Mouse (Mus musculus) hindbrain, embryonic 15.5 days (tissue): Measurements from ENCODE around the gene Spcs2. TPM values are rescaled to one million over a fixed set of nuclear protein-coding genes. Genes with fewer than 3 reads are reported as not detected.

Experiments used
- ATAC-seq: fragments of 200-750 bp; cut with Nextera tagmentation; 2 replicates; pipeline ENCODE4 v1.8.0; 2017; ENCODE audit warnings: low read depth, moderate number of reproducible peaks, moderate TSS enrichment; ENCODE audit not compliant: low FRiP score
- H3K27ac ChIP-seq: fragments of 300-500 bp; sonication (generic); replicated peaks from 2 replicates; pipeline ENCODE4 v1.5.1; 2015; ENCODE audit warnings: mild to moderate bottlenecking, inconsistent platforms
- H3K27me3 ChIP-seq: fragments of 300-500 bp; sonication (generic); 2 replicates; pipeline ENCODE4 v1.6.1; 2015; ENCODE audit warnings: control low read depth, inconsistent platforms
- H3K36me3 ChIP-seq: fragments of 300-500 bp; sonication (generic); 2 replicates; pipeline ENCODE4 v1.6.1; 2015; ENCODE audit warnings: control low read depth, inconsistent platforms
- H3K4me1 ChIP-seq: fragments of 300-500 bp; sonication (generic); replicated peaks from 2 replicates; pipeline ENCODE4 v1.6.1; 2015; ENCODE audit warnings: control low read depth, inconsistent platforms
- H3K4me2 ChIP-seq: fragments of 300-500 bp; sonication (generic); 2 replicates; pipeline ENCODE4 v1.6.1; 2015; ENCODE audit warnings: moderate library complexity, mild to moderate bottlenecking, inconsistent platforms
- H3K4me3 ChIP-seq: fragments of 300-500 bp; sonication (generic); 2 replicates; pipeline ENCODE4 v1.5.1; 2015; ENCODE audit warnings: mild to moderate bottlenecking, inconsistent platforms
- H3K9ac ChIP-seq: fragments of 300-500 bp; sonication (generic); 2 replicates; pipeline ENCODE4 v1.6.1; 2015; ENCODE audit warnings: inconsistent platforms
- H3K9me3 ChIP-seq: fragments of 300-500 bp; sonication (generic); 2 replicates; pipeline ENCODE4 v1.6.1; 2016; ENCODE audit warnings: control low read depth, inconsistent platforms
- WGBS: fragments of 180-500 bp; shearing (Covaris S2); methylation state at CpG from one replicate; pipeline ENCODE4 v1.1.7; 2015; 5-methylcytosine and 5-hydroxymethylcytosine counted together
- polyA plus RNA-seq: library from polyadenylated mRNA; unstranded; fragments of >200 nt; fragmentation: Nextera tagmentation; extraction: Ambion mirVana; gene quantifications from 2 replicates; pipeline ENCODE4 v1.2.1, GENCODE M21; 2015

The Spcs2 gene
- 276 and 279 TPM in 2 replicates for polyA plus RNA-seq

DNA sequence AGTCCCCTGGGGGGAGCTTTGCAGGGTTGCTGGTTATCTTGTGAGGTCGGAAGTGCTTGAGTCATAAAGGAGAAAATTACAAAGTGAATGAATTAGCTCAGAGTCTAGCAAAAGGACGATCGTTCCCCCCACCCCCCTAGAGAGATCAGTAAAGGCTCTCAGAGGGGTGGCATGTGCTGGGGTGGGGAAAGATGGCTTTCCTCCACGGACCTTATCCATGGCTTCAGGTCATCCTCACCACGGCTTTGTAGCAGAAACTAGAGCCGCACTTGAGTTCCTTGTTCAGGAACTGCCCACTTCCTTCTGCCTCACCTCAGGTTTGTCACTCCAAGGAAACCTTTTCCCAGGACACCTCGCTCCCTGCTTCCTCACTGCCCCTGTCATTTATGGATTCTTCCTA is at the start of gene Spcs2:
Gene Spcs2 (minus strand): TSS at position 101 of the 400 bp plus-strand sequence.
- H3K36me3 ChIP-seq, result no peaks in the 10 kb centered on the region
- no peak within 1 kb of the TSS for H3K4me3 ChIP-seq
- no peaks in the 10 kb centered on the region for H3K9me3 ChIP-seq
- no peak within 1 kb of the TSS for H3K27ac ChIP-seq
- no peaks in the 10 kb centered on the region for H3K27me3 ChIP-seq
- ATAC-seq, result no peak
- no peak within 1 kb of the TSS for H3K4me2 ChIP-seq
- 0 out of 2 replicates have a peak, but pooled peaks cover 2% of the 10 kb centered on the region for H3K4me1 ChIP-seq
- 52% methylated on average over 7 of the region's 7 CpGs for WGBS
- H3K9ac ChIP-seq, result no peak within 1 kb of the TSS

DNA sequence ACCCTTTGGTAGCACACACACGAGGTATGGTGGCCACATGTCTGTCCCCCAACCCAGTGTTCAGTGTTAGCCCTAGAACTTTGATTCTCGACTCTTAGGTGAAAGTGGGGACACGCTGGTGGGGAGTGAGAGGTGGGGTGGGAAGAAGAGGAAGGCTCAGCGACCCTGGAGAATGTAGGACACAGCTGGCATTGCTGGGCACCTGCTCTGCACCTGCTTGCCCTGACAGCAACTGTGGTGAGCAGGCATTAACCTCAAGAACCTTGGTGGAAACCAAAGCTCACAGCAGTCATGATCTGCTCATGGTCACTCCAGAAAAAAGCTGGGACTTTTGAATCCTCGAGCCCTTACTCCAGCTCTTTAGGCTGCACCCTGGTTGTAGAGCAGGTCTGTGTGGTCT is 47.8 kb upstream of the Spcs2 start:
- Histone ChIP-seq H3K4me3 (no peak overlapping the region), H3K36me3 (no peaks in the 10 kb centered on the region), H3K4me1 (no peaks in the 10 kb centered on the region), H3K9me3 (no peaks in the 10 kb centered on the region), H3K4me2 (no peak overlapping the region), H3K9ac (no peak overlapping the region), H3K27ac (no peak overlapping the region), H3K27me3 (0 out of 2 replicates have a peak, but pooled peaks cover under 1% of the 10 kb centered on the region)
- WGBS, result 82% methylated on average over 5 of the region's 5 CpGs
- ATAC-seq, result no peak

DNA sequence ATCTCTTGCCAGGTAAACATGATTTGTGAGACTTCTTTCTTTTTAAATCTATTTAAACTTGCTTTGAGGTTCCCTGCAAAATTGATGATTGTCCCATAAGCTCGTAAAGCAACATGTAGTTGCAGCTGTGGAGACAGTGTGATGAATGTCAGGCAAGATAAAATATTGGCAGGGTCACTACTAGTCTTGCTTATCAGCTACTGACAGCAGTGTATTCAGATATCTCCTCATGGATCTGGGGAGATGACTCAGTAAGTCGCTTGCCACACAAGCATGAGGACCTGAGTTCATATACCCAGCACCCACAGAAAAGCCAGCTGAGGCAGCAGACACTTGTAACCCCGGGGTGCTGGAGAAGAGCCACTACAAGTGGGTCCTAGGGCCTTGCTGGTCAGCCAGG is 44.2 kb upstream of the Spcs2 start:
- H3K27ac ChIP-seq, result no peak overlapping the region
- H3K4me2 ChIP-seq, result no peak overlapping the region
- H3K9ac ChIP-seq, result no peak overlapping the region
- no peaks in the 10 kb centered on the region for H3K9me3 ChIP-seq
- WGBS, result 85% methylated on average over 3 of the region's 3 CpGs
- H3K4me3 ChIP-seq, result no peak overlapping the region
- H3K27me3 ChIP-seq, result no peaks in the 10 kb centered on the region
- H3K36me3 ChIP-seq, result no peaks in the 10 kb centered on the region
- no peaks in the 10 kb centered on the region for H3K4me1 ChIP-seq
- no peak for ATAC-seq

DNA sequence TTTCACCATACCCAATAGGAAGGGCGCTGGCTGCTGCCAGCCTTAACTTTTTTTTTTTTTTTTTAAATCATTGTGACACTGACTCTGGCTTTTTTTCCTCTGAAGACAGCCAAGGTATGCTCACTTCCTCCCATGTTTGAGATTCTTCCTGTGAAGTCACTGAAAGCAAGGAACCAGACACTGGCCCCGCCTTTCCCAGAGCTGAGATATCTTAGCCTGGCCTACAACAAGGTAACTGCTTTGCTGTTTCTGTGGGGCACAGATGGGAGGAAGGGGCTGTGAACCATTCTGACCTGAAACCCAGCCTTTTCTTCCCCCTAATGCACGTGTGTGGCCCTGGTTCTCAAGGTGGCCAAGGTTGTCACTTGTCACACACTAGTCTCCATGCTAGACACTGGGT is 43.1 kb upstream of the Spcs2 start:
- H3K36me3 ChIP-seq, result no peaks in the 10 kb centered on the region
- H3K27ac ChIP-seq, result no peak overlapping the region
- no peaks in the 10 kb centered on the region for H3K9me3 ChIP-seq
- H3K27me3 ChIP-seq, result no peaks in the 10 kb centered on the region
- H3K4me2 ChIP-seq, result no peak overlapping the region
- no peaks in the 10 kb centered on the region for H3K4me1 ChIP-seq
- no peak overlapping the region for H3K9ac ChIP-seq
- WGBS, result 91% methylated on average over 3 of the region's 3 CpGs
- no peak overlapping the region for H3K4me3 ChIP-seq
- no peak for ATAC-seq

DNA sequence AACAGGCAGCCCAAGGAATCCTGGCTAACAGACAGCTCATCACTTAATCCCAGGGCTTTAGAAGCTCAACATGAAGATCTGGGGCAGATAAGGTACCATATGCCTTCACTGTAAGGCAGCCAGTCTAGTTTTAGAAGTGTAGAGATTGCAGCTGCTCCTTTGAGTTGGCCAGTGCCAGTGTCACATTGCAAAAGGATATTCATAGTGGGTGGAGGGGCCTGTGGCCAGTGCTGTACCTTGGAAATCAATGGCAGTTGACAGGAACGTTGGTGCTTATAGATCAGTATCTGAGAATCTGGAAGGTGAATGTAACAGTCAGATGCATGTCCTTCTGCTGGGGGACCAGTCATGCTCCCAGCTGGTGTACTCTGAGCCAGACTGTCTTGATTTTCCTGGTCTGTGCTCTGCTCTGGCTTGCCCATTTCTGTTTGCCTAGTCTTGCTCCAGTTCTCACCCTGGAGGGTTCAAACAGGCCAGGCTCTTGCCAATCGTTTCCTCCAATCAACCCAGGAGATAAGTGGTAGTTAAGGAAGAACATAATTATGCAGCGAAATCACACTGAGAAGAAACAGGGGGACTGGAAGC is 41.3 kb upstream of the Spcs2 start:
- Histone ChIP-seq H3K9me3 (no peaks in the 10 kb centered on the region), H3K27me3 (no peaks in the 10 kb centered on the region), H3K4me2 (no peak overlapping the region), H3K4me1 (no peaks in the 10 kb centered on the region), H3K27ac (no peak overlapping the region), H3K36me3 (no peaks in the 10 kb centered on the region), H3K9ac (no peak overlapping the region), H3K4me3 (no peak overlapping the region)
- WGBS, result 72% methylated on average over 3 of the region's 3 CpGs
- ATAC-seq, result no peak

DNA sequence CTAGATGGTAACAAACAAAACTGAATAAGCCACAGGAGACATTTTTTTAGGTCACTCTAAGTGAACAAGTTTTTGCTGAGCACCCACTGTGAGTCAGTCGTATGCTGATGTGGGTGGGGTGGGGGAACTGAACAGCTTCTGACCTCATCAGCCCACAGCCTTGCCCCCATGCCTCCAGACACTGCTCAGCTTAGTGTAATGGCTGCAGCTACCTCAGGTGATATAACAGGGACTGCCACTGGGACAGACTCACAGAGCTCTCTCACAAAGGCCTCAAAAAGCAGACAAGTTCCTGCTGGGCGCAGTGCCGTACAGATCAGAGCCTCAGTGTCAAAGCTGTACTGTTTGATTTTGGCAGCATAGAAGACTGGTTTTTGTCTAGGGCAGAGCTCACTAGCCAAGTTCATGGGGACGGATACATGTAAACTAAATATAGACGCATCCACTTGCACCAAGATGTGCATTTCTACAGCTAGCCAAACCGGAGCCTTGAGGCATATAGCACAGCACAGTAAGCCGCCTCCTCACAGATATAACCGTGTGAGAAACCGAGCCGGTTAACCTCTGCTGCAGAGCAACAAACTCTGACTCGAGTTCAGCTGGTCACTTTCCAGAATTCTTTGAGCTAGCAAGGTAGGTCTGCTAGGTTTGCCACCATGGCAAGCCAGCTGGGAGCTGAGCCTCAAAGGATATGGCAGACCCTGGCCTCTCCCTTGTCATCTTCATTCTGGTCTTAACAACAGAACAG is 39.8 kb upstream of the Spcs2 start:
- H3K27me3 ChIP-seq, result no peaks in the 10 kb centered on the region
- H3K9me3 ChIP-seq, result no peaks in the 10 kb centered on the region
- H3K4me1 ChIP-seq, result no peaks in the 10 kb centered on the region
- H3K9ac ChIP-seq, result no peak overlapping the region
- no peak for ATAC-seq
- H3K27ac ChIP-seq, result no peak overlapping the region
- no peak overlapping the region for H3K4me3 ChIP-seq
- whole genome bisulfite sequencing, result 78% methylated on average over 11 of the region's 11 CpGs
- no peak overlapping the region for H3K4me2 ChIP-seq
- no peaks in the 10 kb centered on the region for H3K36me3 ChIP-seq

DNA sequence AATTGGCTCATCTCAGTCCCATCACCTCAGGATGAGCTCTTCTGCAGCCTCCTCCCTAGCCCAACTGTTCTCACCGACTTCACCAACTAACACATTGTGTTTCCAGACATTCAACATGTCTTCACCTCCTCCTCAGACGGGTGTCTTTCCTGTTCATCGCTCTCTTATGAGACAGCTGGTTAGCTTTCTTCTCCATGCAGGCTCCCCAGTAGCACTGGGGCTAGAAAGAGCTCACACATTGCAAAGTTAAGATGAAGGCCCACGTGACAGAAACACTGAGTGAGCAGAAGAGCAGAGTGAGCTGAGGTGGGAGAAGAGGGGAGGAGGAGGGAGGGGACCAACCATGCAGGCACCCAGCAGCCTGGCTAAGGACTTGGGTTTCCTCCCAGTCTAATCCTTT is 38.9 kb upstream of the Spcs2 start:
- no peak for ATAC-seq
- no peaks in the 10 kb centered on the region for H3K9me3 ChIP-seq
- no peak overlapping the region for H3K4me2 ChIP-seq
- 65% methylated on average over 4 of the region's 4 CpGs for WGBS
- H3K4me1 ChIP-seq, result no peaks in the 10 kb centered on the region
- H3K4me3 ChIP-seq, result no peak overlapping the region
- no peak overlapping the region for H3K9ac ChIP-seq
- H3K36me3 ChIP-seq, result no peaks in the 10 kb centered on the region
- no peaks in the 10 kb centered on the region for H3K27me3 ChIP-seq
- no peak overlapping the region for H3K27ac ChIP-seq

DNA sequence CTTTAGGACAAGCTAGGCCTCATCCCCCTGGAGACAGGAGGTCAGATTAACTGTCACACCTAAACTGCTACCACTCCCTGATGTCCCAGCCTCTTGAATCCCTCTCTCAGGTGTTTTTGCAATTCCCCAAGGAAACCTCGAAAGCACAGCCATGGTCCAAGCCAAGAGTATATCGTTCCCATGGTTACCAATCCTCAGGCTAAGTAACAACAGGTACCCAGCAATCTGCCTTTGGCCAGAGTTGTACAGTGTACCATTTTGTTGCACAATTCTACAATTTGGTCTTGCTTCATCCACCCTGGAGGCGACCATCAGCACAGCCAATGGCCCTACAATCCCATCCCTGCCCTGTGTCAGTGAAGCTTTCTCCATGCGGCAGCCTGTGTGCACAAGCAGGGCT is 33.6 kb upstream of the Spcs2 start:
- H3K4me2 ChIP-seq, result no peak overlapping the region
- no peak overlapping the region for H3K27ac ChIP-seq
- H3K9me3 ChIP-seq, result no peaks in the 10 kb centered on the region
- H3K4me3 ChIP-seq, result no peak overlapping the region
- 83% methylated on average over 4 of the region's 4 CpGs for WGBS
- peaks cover 18% of the 10 kb centered on the region for H3K4me1 ChIP-seq
- H3K36me3 ChIP-seq, result no peaks in the 10 kb centered on the region
- H3K27me3 ChIP-seq, result no peaks in the 10 kb centered on the region
- no peak for ATAC-seq
- H3K9ac ChIP-seq, result no peak overlapping the region

DNA sequence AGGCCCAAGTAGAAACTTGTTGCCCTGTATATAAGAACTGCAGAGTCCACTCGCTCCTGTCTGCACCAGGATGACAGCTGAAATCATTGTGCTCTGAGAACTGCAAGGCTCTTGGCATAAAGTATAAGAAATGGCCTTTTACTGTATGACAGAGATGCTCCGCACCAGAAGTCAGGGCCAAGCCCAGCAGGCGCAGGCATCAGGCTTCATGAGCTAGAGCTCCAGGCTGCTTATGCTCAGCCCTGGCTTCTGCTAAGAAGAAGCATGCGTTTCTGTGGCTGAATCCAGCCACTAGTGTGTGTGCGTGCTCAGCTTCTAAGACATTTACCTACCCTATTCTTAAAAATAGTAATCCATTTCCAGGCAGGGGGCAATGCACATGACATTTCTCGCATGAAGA is 31.2 kb upstream of the Spcs2 start:
- H3K9me3 ChIP-seq, result no peaks in the 10 kb centered on the region
- ATAC-seq, result 0 out of 2 replicates have a peak, but pooled peaks have one; percentile 47
- no peaks in the 10 kb centered on the region for H3K36me3 ChIP-seq
- WGBS, result 68% methylated on average over 6 of the region's 6 CpGs
- no peaks in the 10 kb centered on the region for H3K27me3 ChIP-seq
- no peak overlapping the region for H3K27ac ChIP-seq
- H3K9ac ChIP-seq, result no peak overlapping the region
- H3K4me1 ChIP-seq, result peaks cover 20% of the 10 kb centered on the region
- no peak overlapping the region for H3K4me3 ChIP-seq
- no peak overlapping the region for H3K4me2 ChIP-seq

DNA sequence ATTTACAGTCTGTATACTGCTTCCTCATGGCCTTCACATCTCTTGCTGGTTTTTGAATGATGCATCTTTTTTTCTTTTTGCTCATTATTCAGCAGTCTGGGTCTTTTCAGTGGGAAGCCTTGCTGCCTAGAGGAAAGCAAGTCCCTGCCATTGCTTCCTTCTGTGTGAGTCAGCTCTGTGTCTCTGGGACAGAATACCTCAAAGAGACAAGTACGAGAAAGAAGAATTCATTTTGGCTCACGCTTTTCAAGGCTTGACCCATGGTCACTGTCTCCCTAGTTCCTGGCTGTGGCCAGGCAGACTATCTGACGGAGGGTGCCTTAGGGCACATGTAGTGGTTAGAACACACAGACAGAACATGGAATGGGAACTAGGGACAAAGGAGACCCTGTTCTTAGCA is 30.7 kb upstream of the Spcs2 start:
- Histone ChIP-seq H3K36me3 (no peaks in the 10 kb centered on the region), H3K4me3 (no peak overlapping the region), H3K9me3 (no peaks in the 10 kb centered on the region), H3K4me2 (no peak overlapping the region), H3K27ac (no peak overlapping the region), H3K9ac (no peak overlapping the region), H3K27me3 (no peaks in the 10 kb centered on the region), H3K4me1 (peaks cover 25% of the 10 kb centered on the region)
- no peak for ATAC-seq
- 77% methylated on average over 3 of the region's 3 CpGs for WGBS

DNA sequence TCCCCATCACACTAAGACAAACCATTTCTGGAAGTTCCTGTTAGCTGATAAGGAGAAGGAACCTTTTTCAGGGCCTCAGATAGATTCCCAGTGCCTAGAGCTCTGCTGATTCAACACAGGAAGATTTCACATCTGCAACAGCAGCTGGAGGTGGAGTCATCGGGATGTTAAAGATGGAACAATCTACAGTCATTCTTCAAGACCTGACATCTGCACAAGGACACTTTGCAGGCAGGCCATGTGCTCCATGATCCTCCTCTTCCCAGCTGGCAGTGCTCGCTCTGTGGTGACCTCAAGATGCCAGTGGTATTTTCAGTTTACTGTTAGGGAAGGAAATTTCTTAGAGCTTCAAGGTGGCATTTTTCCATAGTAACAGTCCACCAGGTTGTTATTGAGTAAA is 29.1 kb upstream of the Spcs2 start:
- ATAC-seq, result no peak
- no peak overlapping the region for H3K4me2 ChIP-seq
- no peaks in the 10 kb centered on the region for H3K9me3 ChIP-seq
- H3K36me3 ChIP-seq, result no peaks in the 10 kb centered on the region
- no peaks in the 10 kb centered on the region for H3K27me3 ChIP-seq
- no peak overlapping the region for H3K27ac ChIP-seq
- WGBS, result 84% methylated on average over 2 of the region's 2 CpGs
- H3K4me1 ChIP-seq, result peaks cover 25% of the 10 kb centered on the region
- H3K9ac ChIP-seq, result no peak overlapping the region
- H3K4me3 ChIP-seq, result no peak overlapping the region

DNA sequence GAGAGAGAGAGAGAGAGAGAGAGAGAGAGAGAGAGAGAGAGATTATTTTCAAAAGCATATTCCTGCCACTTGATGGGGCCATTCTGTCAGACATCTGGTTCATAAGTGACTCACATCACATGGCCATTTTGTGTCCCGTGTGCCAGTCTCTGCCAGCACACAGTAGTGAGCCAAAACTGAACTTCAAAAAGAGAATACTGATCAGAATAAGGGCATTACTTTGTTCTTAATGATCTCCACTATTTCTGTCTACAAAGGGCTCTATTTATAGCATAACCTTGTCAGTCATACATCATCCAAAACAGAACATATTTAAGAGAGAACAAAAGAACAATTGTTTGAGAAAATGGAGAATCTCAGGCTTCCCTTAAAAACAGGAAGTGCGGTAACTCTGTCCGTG is 28.2 kb upstream of the Spcs2 start:
- no peak overlapping the region for H3K27ac ChIP-seq
- no peak overlapping the region for H3K4me3 ChIP-seq
- peaks cover 25% of the 10 kb centered on the region for H3K4me1 ChIP-seq
- no peaks in the 10 kb centered on the region for H3K36me3 ChIP-seq
- H3K27me3 ChIP-seq, result no peaks in the 10 kb centered on the region
- ATAC-seq, result no peak
- no peak overlapping the region for H3K9ac ChIP-seq
- no peaks in the 10 kb centered on the region for H3K9me3 ChIP-seq
- 68% methylated on average over 3 of the region's 3 CpGs for WGBS
- no peak overlapping the region for H3K4me2 ChIP-seq
